Mouse (Mus musculus): ENCODE results near the gene Tmem63a.

DNA sequence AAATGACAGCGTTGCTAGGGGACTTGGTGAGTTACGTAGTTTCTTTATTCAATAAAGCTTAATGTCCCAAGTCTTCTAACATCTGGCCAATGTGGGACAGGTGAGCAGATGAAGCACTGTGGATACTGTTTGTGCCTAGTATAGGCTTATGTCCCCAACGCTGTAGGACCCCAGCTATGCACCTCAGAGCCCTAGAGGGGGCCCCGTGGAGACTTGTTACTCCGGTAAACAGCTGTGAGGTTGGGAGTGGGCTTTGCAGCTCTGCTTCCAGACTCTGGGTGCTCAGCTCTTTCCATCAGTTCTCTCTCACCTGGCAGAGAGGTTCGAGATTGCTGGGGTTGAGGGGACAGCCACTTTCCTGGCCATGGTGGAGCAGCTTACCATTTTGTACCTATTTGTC, 36.8 kb upstream of the Tmem63a start:
- no peak for TF ChIP-seq CTCF (IDR thresholded peaks at IDR 0.05; ENCODE audit: insufficient read depth, low read depth, low read length)
- no peak for TF ChIP-seq POLR2A (IDR thresholded peaks at IDR 0.05; ENCODE audit: insufficient read depth, low read depth, low read length)
